Mouse (Mus musculus) right cerebral cortex, postnatal 25 days (tissue): ENCODE results near the gene Defb19.
A peak's percentile ranks its signal among the peaks of the same experiment; 100 is the strongest.

Source experiments
- DNase-seq: peaks from one replicate; pipeline ENCODE4 v3.0.0; 2022

The Defb19 gene

GRCm38 (mm10) chr2:152580107-152580506 is at the start of gene Defb19:
Defb19 (minus strand) TSS chr2:152580312.
- DNase-seq: no peak

- DNase-seq: no peak
These were observed 49.8 kb upstream of the Defb19 start for GRCm38 (mm10) chr2:152629904-152630303.

- DNase-seq: no peak
These were observed 49.1 kb upstream of the Defb19 start for GRCm38 (mm10) chr2:152629239-152629638.

- no peak for DNase-seq
These were observed 48.0 kb upstream of the Defb19 start for GRCm38 (mm10) chr2:152628066-152628465.

- no peak for DNase-seq
These were observed 46.9 kb upstream of the Defb19 start, which contains the start of gene Rem1 for GRCm38 (mm10) chr2:152626774-152627591. Rem1 (plus strand) TSS chr2:152626951.

GRCm38 (mm10) chr2:152625256-152625655 is 45.1 kb upstream of the Defb19 start:
- no peak for DNase-seq

GRCm38 (mm10) chr2:152624566-152624965 is 44.5 kb upstream of the Defb19 start:
- no peak for DNase-seq

GRCm38 (mm10) chr2:152622953-152623352 is 42.8 kb upstream of the Defb19 start, which contains the start of gene Defb25:
Defb25 (minus strand) TSS chr2:152623053.
- no peak for DNase-seq

- DNase-seq: no peak
These were observed 42.0 kb upstream of the Defb19 start for GRCm38 (mm10) chr2:152622151-152622550.

GRCm38 (mm10) chr2:152620367-152621134 is 40.4 kb upstream of the Defb19 start:
- no peak for DNase-seq

- no peak for DNase-seq
These were observed 37.3 kb upstream of the Defb19 start for GRCm38 (mm10) chr2:152617374-152617773.

GRCm38 (mm10) chr2:152616470-152616869 is 36.4 kb upstream of the Defb19 start:
- DNase-seq: no peak

- DNase-seq: peak; percentile 42
These were observed 35.5 kb upstream of the Defb19 start for GRCm38 (mm10) chr2:152615563-152615962.

- DNase-seq: peak; percentile 10
These were observed 32.1 kb upstream of the Defb19 start for GRCm38 (mm10) chr2:152612193-152612592.

- DNase-seq: no peak
These were observed 28.6 kb upstream of the Defb19 start for GRCm38 (mm10) chr2:152608719-152609118.

GRCm38 (mm10) chr2:152607746-152608145 is 27.6 kb upstream of the Defb19 start:
- DNase-seq: no peak

- no peak for DNase-seq
These were observed 23.9 kb upstream of the Defb19 start, which contains the start of gene Defb36 for GRCm38 (mm10) chr2:152604057-152604456. Defb36 (plus strand) TSS chr2:152604327.

- no peak for DNase-seq
These were observed 21.3 kb upstream of the Defb19 start for GRCm38 (mm10) chr2:152601275-152601960.

GRCm38 (mm10) chr2:152600076-152600475 is 20.0 kb upstream of the Defb19 start:
- DNase-seq: no peak

- no peak for DNase-seq
These were observed 19.2 kb upstream of the Defb19 start, which contains the start of gene Defb45 for GRCm38 (mm10) chr2:152599299-152599698. Defb45 (minus strand) TSS chr2:152599399.

- no peak for DNase-seq
These were observed 8.9 kb upstream of the Defb19 start for GRCm38 (mm10) chr2:152589021-152589420.

GRCm38 (mm10) chr2:152588450-152588849 is 8.3 kb upstream of the Defb19 start:
- DNase-seq: no peak

GRCm38 (mm10) chr2:152586926-152587560 is 6.9 kb upstream of the Defb19 start:
- DNase-seq: no peak
